ENCODE assay signal across 15 mouse cellular contexts in the genomic region with DNA sequence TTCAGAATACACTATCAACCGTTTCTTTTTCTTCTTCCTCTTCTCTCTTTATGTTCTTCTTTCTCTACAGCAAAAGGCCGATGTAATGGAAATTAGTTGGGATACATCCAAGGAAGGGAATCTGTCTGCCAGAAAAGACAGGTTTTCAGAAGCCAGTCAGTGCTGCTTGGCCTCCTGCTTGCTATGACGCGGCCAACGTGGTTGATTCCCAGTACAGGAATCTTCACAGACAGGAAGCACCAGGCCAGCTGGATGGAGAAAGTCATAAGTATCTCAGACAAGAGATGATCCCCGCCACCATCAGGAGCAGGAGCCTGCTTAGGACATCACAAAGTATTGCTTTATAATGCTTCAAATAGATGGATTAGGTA.
A peak's percentile ranks its signal among the peaks of the same experiment; 100 is the strongest.
DNase-seq lines count a peak whose midpoint lies in the region.
"Had no signal": no experiment of that assay in that cellular context is flagged by ENCODE, and none has a peak within 500 bp of the region (broad histone marks: within the 10 kb centered on the region; RNA-seq: fewer than 3 reads in every experiment).

No protein-coding gene starts in this region.

- no peak overlapping the region for H3K4me3 ChIP-seq in heart, embryonic 10.5 days
- H3K4me3 ChIP-seq: erythroblast, embryonic 14.5 days; midbrain, embryonic 15.5 days; neural tube, embryonic 15.5 days had no signal

- peaks cover 17% of the 10 kb centered on the region for H3K4me1 ChIP-seq in heart, embryonic 10.5 days

- peak; percentile 26 to 34 for DNase-seq in heart, adult 18-20 months
- DNase-seq in heart, embryonic 10.5 days (ENCODE audit: low spot score) = no peak
- peak; percentile 45 to 50 for DNase-seq in right cerebral cortex, postnatal 10 days (ENCODE audit: low spot score in 2 of 2)
- no peak for DNase-seq in right cerebral cortex, adult 2 months (ENCODE audit: low spot score in 2 of 2)
- peak; percentile 15 to 21 for DNase-seq in heart, postnatal 36 days
- no peak for DNase-seq in spleen, postnatal 10 days (ENCODE audit: low spot score in 2 of 2)
- no peak for DNase-seq in thymus, adult 18-20 months
- DNase-seq: cerebellum, postnatal 36 days; gastrocnemius, postnatal 36 days; liver, postnatal 0 days; right cerebral cortex, postnatal 25 days had no signal

- 83% methylated on average over 6 of the region's 6 CpGs for whole genome bisulfite sequencing in heart, embryonic 10.5 days

- no peaks in the 10 kb centered on the region for H3K36me3 ChIP-seq in heart, embryonic 10.5 days
- H3K36me3 ChIP-seq: midbrain, embryonic 15.5 days; neural tube, embryonic 15.5 days had no signal

- intact Hi-C loops in heart, postnatal 36 days (cut with DNase I) = no loop called here

- H3K27me3 ChIP-seq in heart, embryonic 10.5 days (ENCODE audit: insufficient read depth, poor library complexity, severe bottlenecking) = no peaks in the 10 kb centered on the region
- H3K27me3 ChIP-seq: neural tube, embryonic 15.5 days had no signal

- H3K9me3 ChIP-seq in heart, embryonic 10.5 days = no peaks in the 10 kb centered on the region
- H3K9me3 ChIP-seq: midbrain, embryonic 15.5 days; neural tube, embryonic 15.5 days had no signal

- H3K27ac ChIP-seq in heart, embryonic 10.5 days = no peak overlapping the region
- H3K27ac ChIP-seq: kidney, postnatal 0 days; midbrain, embryonic 15.5 days; neural tube, embryonic 15.5 days had no signal

Comparison
In these comparisons a context has a peak if more than half of its experiments do, and no peak if none do; other contexts are left out.
1. DNase-seq: peak in heart, adult 18-20 months (2 of 2), right cerebral cortex, postnatal 10 days (2 of 2) and heart, postnatal 36 days (2 of 2); none in heart, embryonic 10.5 days (single experiment), right cerebral cortex, adult 2 months (0 of 2), spleen, postnatal 10 days (0 of 2) and thymus, adult 18-20 months (0 of 2).